Mouse (Mus musculus) embryonic stem cell, embryonic (primary cell): ENCODE measurements around the gene Fbl.
"Not testable (repeated sequence)": the region's sequence is repeated elsewhere in the genome, so short reads cannot be mapped to it uniquely, and the experiment has no call there.

Experiments used
- CTCF ChIA-PET, 4 experiments: fragments of 300-600 bp in 2 of 4; fragments of 350-600 bp in 2 of 4; sonication (Branson Sonifier 250); formaldehyde crosslinking; loops; one replicate each; lab custom pipeline; 2022; ENCODE audit warnings: inconsistent platforms in 2 of 4; lab: Charles Lee
- POLR2A ChIA-PET, 4 experiments: fragments of 300-600 bp in 2 of 4; fragments of 350-600 bp in 2 of 4; sonication (Branson Sonifier 250); formaldehyde crosslinking; loops; one replicate each; lab custom pipeline; 2022; ENCODE audit warnings: antibody characterized with exemption in 4 of 4, inconsistent platforms in 1 of 4; lab: Charles Lee

Fbl gene

GRCm38 (mm10) chr7:28210731-28211130, 41.2 kb downstream of the Fbl start:
- CTCF ChIA-PET, result interaction anchor here (0.6 to 1.6 kb wide), 6 partner anchors 45 to 175 kb away, joined by 3 to 4 read pairs (median 4); no protein-coding TSS in a partner anchor
- POLR2A ChIA-PET, result interaction anchor here in 2 of 4 experiments (0.9 to 1.3 kb wide), 2 partner anchors 31 to 57 kb away, joined by 3 read pairs; partner anchors contain the start of genes Dyrk1b (in 1 of the 2) and Eid2 (in 1 of the 2)

GRCm38 (mm10) chr7:28214142-28214541, 44.6 kb downstream of the Fbl start:
- POLR2A ChIA-PET, result interaction anchor here in 2 of 4 experiments (1.1 to 1.2 kb wide), 2 partner anchors 41 to 136 kb away, joined by 3 to 7 read pairs; partner anchors contain the start of gene Rps16 (in 1 of the 2)
- CTCF ChIA-PET, result interaction anchor here in 2 of 4 experiments (0.6 to 1.4 kb wide), 4 partner anchors 11 to 740 kb away, joined by 3 to 6 read pairs (median 4); no protein-coding TSS in a partner anchor

- ChIA-PET POLR2A (interaction anchor here in 1 of 4 experiments (1.0 kb wide), 1 partner anchor 40 kb away, joined by 3 read pairs; no protein-coding TSS in a partner anchor), CTCF (interaction anchor here in 1 of 4 experiments (0.7 kb wide), 1 partner anchor 500 kb away, joined by 6 read pairs; no protein-coding TSS in a partner anchor)
These were observed 46.4 kb downstream of the Fbl start for GRCm38 (mm10) chr7:28215950-28216349.

GRCm38 (mm10) chr7:28217811-28218210, 48.3 kb downstream of the Fbl start:
- POLR2A ChIA-PET, CTCF ChIA-PET: not testable (repeated sequence)

- POLR2A ChIA-PET, CTCF ChIA-PET: not testable (repeated sequence)
These were observed 49.6 kb downstream of the Fbl start for GRCm38 (mm10) chr7:28218951-28219740.

GRCm38 (mm10) chr7:28226836-28227235, 57.3 kb downstream of the Fbl start:
- CTCF ChIA-PET, POLR2A ChIA-PET: not testable (repeated sequence)

GRCm38 (mm10) chr7:28227421-28227820, 57.9 kb downstream of the Fbl start:
- CTCF ChIA-PET, result not testable (repeated sequence)
- POLR2A ChIA-PET, result interaction anchor here in 1 of 4 experiments (1.0 kb wide), 1 partner anchor 9 kb away, joined by 3 read pairs; no protein-coding TSS in a partner anchor
